ENCODE assay signal across 10 mouse cellular contexts in genomic region chr19:55469301-55470051, GRCm38 (mm10).
A peak's percentile ranks its signal among the peaks of the same experiment; 100 is the strongest.
DNase-seq lines count a peak whose midpoint lies in the region; ATAC-seq and TF ChIP-seq lines count a peak whose summit lies in the region.
"Had no signal": no experiment of that assay in that cellular context is flagged by ENCODE, and none has a peak within 500 bp of the region (broad histone marks: within the 10 kb centered on the region; RNA-seq: fewer than 3 reads in every experiment).

No protein-coding gene starts in this region.

- H3K4me3 ChIP-seq in kidney, embryonic 16.5 days (ENCODE audit: low read length): no peak overlapping the region
- H3K4me3 ChIP-seq in kidney, adult 2 months (ENCODE audit: insufficient read depth, low read depth, low read length): no peak overlapping the region
- H3K4me3 ChIP-seq in hindbrain, embryonic 11.5 days (ENCODE audit: low read depth, low read length): no peak overlapping the region
- H3K4me3 ChIP-seq in midbrain, embryonic 15.5 days: no peak overlapping the region
- H3K4me3 ChIP-seq in gastrocnemius, adult 2 months: no peak overlapping the region
- H3K4me3 ChIP-seq: embryonic facial prominence, embryonic 15.5 days had no signal

- no peak overlapping the region for H3K27ac ChIP-seq in kidney, embryonic 16.5 days (ENCODE audit: low read length)
- H3K27ac ChIP-seq in kidney, adult 2 months (ENCODE audit: insufficient read depth, low read depth, low read length): no peak overlapping the region
- H3K27ac ChIP-seq in hindbrain, embryonic 11.5 days (ENCODE audit: low read depth, low read length): 0 out of 2 replicates have a peak overlapping the region, but pooled peaks have one; percentile 2
- H3K27ac ChIP-seq in midbrain, embryonic 15.5 days: peak overlapping the region; percentile 40; the same call in 1 of the 2 replicates
- H3K27ac ChIP-seq in gastrocnemius, adult 2 months: no peak overlapping the region
- H3K27ac ChIP-seq: embryonic facial prominence, embryonic 15.5 days had no signal

- H3K4me1 ChIP-seq in kidney, embryonic 16.5 days (ENCODE audit: insufficient read depth, low read length): peaks cover 12% of the 10 kb centered on the region
- H3K4me1 ChIP-seq in kidney, adult 2 months (ENCODE audit: control insufficient read depth, insufficient read depth, low read length): peaks cover 3% of the 10 kb centered on the region; the same call in 1 of the 2 replicates
- peaks cover 3% of the 10 kb centered on the region; the same call in 1 of the 2 replicates for H3K4me1 ChIP-seq in hindbrain, embryonic 11.5 days (replicated peaks; ENCODE audit: control insufficient read depth, insufficient read depth, low read length)
- peaks cover 12% of the 10 kb centered on the region for H3K4me1 ChIP-seq in midbrain, embryonic 15.5 days

- no peaks in the 10 kb centered on the region for H3K9me3 ChIP-seq in kidney, embryonic 16.5 days (ENCODE audit: low read length)
- H3K9me3 ChIP-seq in hindbrain, embryonic 11.5 days (ENCODE audit: control insufficient read depth, low read length): no peaks in the 10 kb centered on the region
- no peaks in the 10 kb centered on the region for H3K9me3 ChIP-seq in midbrain, embryonic 15.5 days
- H3K9me3 ChIP-seq: embryonic facial prominence, embryonic 15.5 days had no signal

- WGBS in kidney, embryonic 16.5 days: 42% methylated on average over 21 of the region's 21 CpGs
- WGBS in kidney, adult 2 months: 61% methylated on average over 21 of the region's 21 CpGs
- WGBS in hindbrain, embryonic 11.5 days: 68% methylated on average over 21 of the region's 21 CpGs
- 26% methylated on average over 21 of the region's 21 CpGs for whole genome bisulfite sequencing in midbrain, embryonic 15.5 days

- no peaks in the 10 kb centered on the region for H3K36me3 ChIP-seq in kidney, embryonic 16.5 days (ENCODE audit: insufficient read depth, low read length)
- no peaks in the 10 kb centered on the region for H3K36me3 ChIP-seq in kidney, adult 2 months (ENCODE audit: control insufficient read depth, insufficient read depth, low read length)
- no peaks in the 10 kb centered on the region for H3K36me3 ChIP-seq in hindbrain, embryonic 11.5 days (ENCODE audit: control insufficient read depth, insufficient read depth, low read length)
- H3K36me3 ChIP-seq in midbrain, embryonic 15.5 days (replicated peaks): no peaks in the 10 kb centered on the region
- H3K36me3 ChIP-seq: embryonic facial prominence, embryonic 15.5 days had no signal

- TF ChIP-seq CTCF in kidney, adult 2 months (conservative IDR thresholded peaks at IDR 0.05; ENCODE audit: insufficient read depth, insufficient read length, low read depth, low read length): no peak
- TF ChIP-seq CTCF in brain, embryonic 14.5 days (IDR thresholded peaks at IDR 0.05; ENCODE audit: borderline replicate concordance, extremely low read depth, insufficient read depth, insufficient read length): no peak
- no peak for TF ChIP-seq CTCF in gastrocnemius, adult 2 months (IDR thresholded peaks at IDR 0.05)

- no peak for TF ChIP-seq POLR2A in kidney, adult 2 months (IDR thresholded peaks at IDR 0.05; ENCODE audit: low read depth, low read length)
- TF ChIP-seq POLR2A in brain, embryonic 14.5 days (IDR thresholded peaks at IDR 0.05; ENCODE audit: borderline replicate concordance, extremely low read depth, insufficient read depth, insufficient read length, poor library complexity, severe bottlenecking): no peak

- intact Hi-C loops in gastrocnemius, adult 2 months (cut with DNase I): no loop called here

- ATAC-seq in kidney, embryonic 16.5 days (ENCODE audit: low FRiP score, low TSS enrichment): peak; percentile 69; the same call in 1 of the 2 replicates
- no peak for ATAC-seq in hindbrain, embryonic 11.5 days (ENCODE audit: low FRiP score)
- peak; percentile 56; the same call in 1 of the 2 replicates for ATAC-seq in midbrain, embryonic 15.5 days (replicated peaks)

- DNase-seq in kidney, adult 2 months: no peak
- peak; percentile 55 for DNase-seq in brain, embryonic 14.5 days (ENCODE audit: low read depth)
- no peak for DNase-seq in hindbrain, embryonic 11.5 days (ENCODE audit: low spot score)
- no peak for DNase-seq in gastrocnemius, adult 2 months
- no peak for DNase-seq in adrenal gland, adult 8-10 months
- no peak for DNase-seq in thymus, postnatal 14 days
- DNase-seq: thymus, postnatal 25 days had no signal

- H3K27me3 ChIP-seq in kidney, embryonic 16.5 days (ENCODE audit: insufficient read depth, low read length): no peaks in the 10 kb centered on the region
- no peaks in the 10 kb centered on the region for H3K27me3 ChIP-seq in kidney, adult 2 months (replicated peaks; ENCODE audit: control insufficient read depth, insufficient read depth, low read length)
- no peaks in the 10 kb centered on the region for H3K27me3 ChIP-seq in hindbrain, embryonic 11.5 days (ENCODE audit: control insufficient read depth, insufficient read depth, low read length)
- no peaks in the 10 kb centered on the region for H3K27me3 ChIP-seq in midbrain, embryonic 15.5 days (replicated peaks)
- H3K27me3 ChIP-seq: embryonic facial prominence, embryonic 15.5 days had no signal

- peak overlapping the region; percentile 29 for H3K4me2 ChIP-seq in kidney, embryonic 16.5 days (replicated peaks; ENCODE audit: low read depth, low read length)
- H3K4me2 ChIP-seq in hindbrain, embryonic 11.5 days (replicated peaks; ENCODE audit: low read depth, low read length): no peak overlapping the region
- peak overlapping the region; percentile 18; the same call in 1 of the 2 replicates for H3K4me2 ChIP-seq in midbrain, embryonic 15.5 days
- H3K4me2 ChIP-seq: embryonic facial prominence, embryonic 15.5 days had no signal

- 0 out of 2 replicates have a peak overlapping the region, but pooled peaks have one; percentile 3 for H3K9ac ChIP-seq in kidney, embryonic 16.5 days (replicated peaks; ENCODE audit: low read length)
- no peak overlapping the region for H3K9ac ChIP-seq in hindbrain, embryonic 11.5 days (ENCODE audit: low read depth, low read length)
- no peak overlapping the region; the same call in 1 of the 2 replicates for H3K9ac ChIP-seq in midbrain, embryonic 15.5 days
- H3K9ac ChIP-seq: embryonic facial prominence, embryonic 15.5 days had no signal

Comparison
In these comparisons a context has a peak if more than half of its experiments do, and no peak if none do; other contexts are left out.
1. H3K27ac ChIP-seq: peak in hindbrain, embryonic 11.5 days (single experiment) and midbrain, embryonic 15.5 days (single experiment); none in kidney, embryonic 16.5 days (single experiment), kidney, adult 2 months (single experiment) and gastrocnemius, adult 2 months (single experiment).